Comparison of ENCODE assay signal across 9 mouse cellular contexts in genomic region chr11:76998705-76999226, GRCm38 (mm10). TPM values are rescaled to one million over a fixed set of nuclear protein-coding genes. Genes with fewer than 3 reads are reported as not detected.
A peak's percentile ranks its signal among the peaks of the same experiment; 100 is the strongest.
DNase-seq lines count a peak whose midpoint lies in the region; ATAC-seq lines count a peak whose summit lies in the region.
"Had no signal": no experiment of that assay in that cellular context is flagged by ENCODE, and none has a peak within 500 bp of the region (broad histone marks: within the 10 kb centered on the region; RNA-seq: fewer than 3 reads in every experiment).

No protein-coding gene starts in this region.

- H3K9me3 ChIP-seq in lung, embryonic 16.5 days (ENCODE audit: control insufficient read depth, low read length) = no peaks in the 10 kb centered on the region
- H3K9me3 ChIP-seq in forebrain, embryonic 10.5 days = no peaks in the 10 kb centered on the region
- H3K9me3 ChIP-seq in limb, embryonic 13.5 days = no peaks in the 10 kb centered on the region

- peaks cover 33% of the 10 kb centered on the region for H3K27me3 ChIP-seq in lung, embryonic 16.5 days (ENCODE audit: control insufficient read depth, insufficient read depth, low read depth, low read length)
- peaks cover 80% of the 10 kb centered on the region for H3K27me3 ChIP-seq in forebrain, embryonic 10.5 days (ENCODE audit: poor library complexity, severe bottlenecking)
- H3K27me3 ChIP-seq in limb, embryonic 13.5 days = peaks cover 65% of the 10 kb centered on the region

- peak overlapping the region; percentile 55 for H3K4me3 ChIP-seq in lung, embryonic 16.5 days (ENCODE audit: low read length)
- peak overlapping the region; percentile 56 for H3K4me3 ChIP-seq in forebrain, embryonic 10.5 days
- peak overlapping the region; percentile 49 for H3K4me3 ChIP-seq in limb, embryonic 13.5 days

- peak overlapping the region; percentile 89 for H3K4me2 ChIP-seq in lung, embryonic 16.5 days (ENCODE audit: low read depth, low read length)
- H3K4me2 ChIP-seq in limb, embryonic 13.5 days (replicated peaks) = peak overlapping the region; percentile 88

- H3K4me1 ChIP-seq in lung, embryonic 16.5 days (replicated peaks; ENCODE audit: control insufficient read depth, insufficient read depth, low read length) = peaks cover 2% of the 10 kb centered on the region; the same call in 1 of the 2 replicates
- peaks cover 35% of the 10 kb centered on the region for H3K4me1 ChIP-seq in forebrain, embryonic 10.5 days
- peaks cover 13% of the 10 kb centered on the region for H3K4me1 ChIP-seq in limb, embryonic 13.5 days

- 8% methylated on average over 24 of the region's 24 CpGs for WGBS in lung, embryonic 16.5 days
- WGBS in forebrain, embryonic 10.5 days = 9% methylated on average over 24 of the region's 24 CpGs
- WGBS in limb, embryonic 13.5 days = 8% methylated on average over 24 of the region's 24 CpGs

- H3K9ac ChIP-seq in lung, embryonic 16.5 days (ENCODE audit: low read length) = peak overlapping the region; percentile 47; the same call in 1 of the 2 replicates
- H3K9ac ChIP-seq in limb, embryonic 13.5 days = peak overlapping the region; percentile 52

- no peak for DNase-seq in lung, postnatal 10 days
- peak; percentile 43 for DNase-seq in forebrain, embryonic 10.5 days (ENCODE audit: extremely low spot score, low spot score)
- peak; percentile 35 for DNase-seq in retina, postnatal 1 day
- no peak for DNase-seq in adrenal gland, adult 2 months
- DNase-seq in layer of hippocampus, adult 18-20 months (ENCODE audit: low spot score in 2 of 2) = no peak
- no peak for DNase-seq in gastrocnemius, postnatal 4 days (ENCODE audit: low spot score in 2 of 2)

- no peak for ATAC-seq in lung, embryonic 16.5 days (ENCODE audit: low read depth)
- no peak for ATAC-seq in limb, embryonic 13.5 days (ENCODE audit: low FRiP score, low read depth)

- no peaks in the 10 kb centered on the region for H3K36me3 ChIP-seq in lung, embryonic 16.5 days (ENCODE audit: control insufficient read depth, insufficient read depth, low read length)
- no peaks in the 10 kb centered on the region for H3K36me3 ChIP-seq in forebrain, embryonic 10.5 days (replicated peaks)
- no peaks in the 10 kb centered on the region for H3K36me3 ChIP-seq in limb, embryonic 13.5 days

- no peak overlapping the region for H3K27ac ChIP-seq in lung, embryonic 16.5 days (ENCODE audit: low read length)
- H3K27ac ChIP-seq in forebrain, embryonic 10.5 days = 0 out of 2 replicates have a peak overlapping the region, but pooled peaks have one; percentile 9
- H3K27ac ChIP-seq in limb, embryonic 13.5 days = no peak overlapping the region
- H3K27ac ChIP-seq: macrophage had no signal

RNA-seq across cellular contexts. Expression of gene Slc6a4, which starts 0.4 kb away (rescaled TPM):
- polyA plus RNA-seq in lung, embryonic 16.5 days (2015; fragmentation: Nextera tagmentation; extraction: Ambion mirVana) = 1.4 and 1.5 TPM in 2 replicates
- polyA plus RNA-seq in forebrain, embryonic 10.5 days (2016; fragmentation: Nextera tagmentation; extraction: Ambion mirVana) = 0.43 and 0.54 TPM in 2 replicates
- 0.33 and 0.77 TPM in 2 replicates for polyA plus RNA-seq in limb, embryonic 13.5 days (2015; fragmentation: Nextera tagmentation; extraction: Ambion mirVana)
- 10 to 100 TPM; 46.6 to 50.2 TPM for total RNA-seq in adrenal gland, adult 2 months (2021)
- polyA plus RNA-seq in adrenal gland, adult 2 months (2012; rRNA removed) = 15.9 and 18.3 TPM in 2 replicates
- total RNA-seq in layer of hippocampus, adult 18-20 months (2021) = not detected
- 1 to 10 TPM; 1.5 to 2.9 TPM for total RNA-seq in gastrocnemius, postnatal 4 days (2021)

Comparison
In these comparisons a context has a peak if more than half of its experiments do, and no peak if none do; other contexts are left out.
1. DNase-seq: peak in forebrain, embryonic 10.5 days (single experiment) and retina, postnatal 1 day (single experiment); none in lung, postnatal 10 days (single experiment), adrenal gland, adult 2 months (single experiment), layer of hippocampus, adult 18-20 months (0 of 2) and gastrocnemius, postnatal 4 days (0 of 2).
2. Peak in every context shown above with its lines, with median percentiles within 50 percentile points of each other: H3K4me3 ChIP-seq.